Mouse (Mus musculus) layer of hippocampus, postnatal 25 days (tissue): Measurements from ENCODE around the gene Slc25a10. TPM values are rescaled to one million over a fixed set of nuclear protein-coding genes. Genes with fewer than 3 reads are reported as not detected.

Experiments
- DNase-seq, 2 experiments: peaks; one replicate each; pipeline ENCODE4 v3.0.0; 2022; ENCODE audit warnings: mixed read lengths in 2 of 2, low spot score in 1 of 2; ENCODE audit errors: extremely low spot score in 1 of 2
- total RNA-seq, 2 experiments: library from RNA; stranded (reverse); gene quantifications; 2 replicates each; pipeline ENCODE4 v1.2.3; 2021

Gene Slc25a10
- total RNA-seq, 2 experiments from 2014 or later, result 18.1 to 22.4 TPM

- no peak for DNase-seq
These were observed 43.5 kb downstream of the Slc25a10 start for GRCm38 (mm10) chr11:120535145-120535544.

- no peak for DNase-seq
These were observed 44.2 kb downstream of the Slc25a10 start for GRCm38 (mm10) chr11:120535804-120536203.

- no peak for DNase-seq
These were observed 46.8 kb downstream of the Slc25a10 start for GRCm38 (mm10) chr11:120538485-120538884.

- DNase-seq, result no peak
These were observed 47.3 kb downstream of the Slc25a10 start for GRCm38 (mm10) chr11:120538955-120539284.

GRCm38 (mm10) chr11:120539285-120540014, 47.8 kb downstream of the Slc25a10 start:
- no peak for DNase-seq

- no peak for DNase-seq
These were observed 50.3 kb downstream of the Slc25a10 start for GRCm38 (mm10) chr11:120541907-120542306.

- DNase-seq, result no peak
These were observed 50.7 kb downstream of the Slc25a10 start for GRCm38 (mm10) chr11:120542376-120542775.

GRCm38 (mm10) chr11:120545964-120546363, 54.3 kb downstream of the Slc25a10 start:
- DNase-seq, result no peak

- no peak for DNase-seq
These were observed 55.8 kb downstream of the Slc25a10 start for GRCm38 (mm10) chr11:120547469-120547868.

GRCm38 (mm10) chr11:120548214-120548613, 56.6 kb downstream of the Slc25a10 start:
- DNase-seq, result no peak

- DNase-seq, result no peak
These were observed 57.1 kb downstream of the Slc25a10 start for GRCm38 (mm10) chr11:120548786-120549167.

Other genes with a start within 250 kb of the Slc25a10 start
- 1,000 to 10,000 TPM; 1,451 to 1,562 TPM for gene Actg1, start 143.3 kb upstream of the Slc25a10 start, total RNA-seq
- under 1 TPM in 1 of 2 experiments, not detected in 1; 0.89 TPM for gene Fscn2, start 130.3 kb upstream of the Slc25a10 start, total RNA-seq
- 10 to 100 TPM; 16.2 to 17.1 TPM for gene Faap100, start 113.1 kb upstream of the Slc25a10 start, total RNA-seq
- gene Nploc4, start 54.1 kb upstream of the Slc25a10 start, total RNA-seq, result 10 to 100 TPM; 62.4 to 63.0 TPM
- gene Tspan10, start 49.2 kb upstream of the Slc25a10 start, total RNA-seq, result 1 to 10 TPM in 1 of 2 experiments, under 1 TPM in 1; 0.32 to 6.8 TPM
- gene Pde6g, start 38.3 kb upstream of the Slc25a10 start, total RNA-seq, result under 1 TPM; 0.56 to 0.59 TPM
- gene Oxld1, start 33.8 kb upstream of the Slc25a10 start, total RNA-seq, result 10 to 100 TPM; 15.5 to 16.2 TPM
- gene Ccdc137, start 33.7 kb upstream of the Slc25a10 start, total RNA-seq, result 10 to 100 TPM; 23.6 to 26.8 TPM
- gene Arl16, start 24.2 kb upstream of the Slc25a10 start, total RNA-seq, result 10 to 100 TPM; 50.8 to 53.8 TPM
- 10 to 100 TPM; 60.9 to 72.0 TPM for gene Mrpl12, start 7.2 kb upstream of the Slc25a10 start, total RNA-seq
- under 1 TPM; 0.15 to 0.19 TPM for gene Gcgr, start 38.9 kb downstream of the Slc25a10 start, total RNA-seq
- 10 to 100 TPM; 86.1 to 86.5 TPM for gene Mcrip1, start 57.9 kb downstream of the Slc25a10 start, total RNA-seq
- not detected for gene Ppp1r27, start 59.3 kb downstream of the Slc25a10 start, total RNA-seq
- 100 to 1,000 TPM; 127 to 136 TPM for gene P4hb, start 81.4 kb downstream of the Slc25a10 start, total RNA-seq
- 100 to 1,000 TPM; 306 to 324 TPM for gene Arhgdia, start 89.8 kb downstream of the Slc25a10 start, total RNA-seq
- 10 to 100 TPM; 61.7 to 67.4 TPM for gene Alyref, start 106.5 kb downstream of the Slc25a10 start, total RNA-seq
- gene Anapc11, start 106.6 kb downstream of the Slc25a10 start, total RNA-seq, result 100 to 1,000 TPM in 1 of 2 experiments, 10 to 100 TPM in 1; 87.2 to 109 TPM
- gene Npb, start 116.6 kb downstream of the Slc25a10 start, total RNA-seq, result 1 to 10 TPM; 2.1 to 2.9 TPM
- 100 to 1,000 TPM; 133 to 162 TPM for gene Pcyt2, start 126.1 kb downstream of the Slc25a10 start, total RNA-seq
- 10 to 100 TPM; 36.1 to 42.4 TPM for gene Sirt7, start 133.4 kb downstream of the Slc25a10 start, total RNA-seq
- gene Mafg, start 141.8 kb downstream of the Slc25a10 start, total RNA-seq, result 10 to 100 TPM; 68.9 to 83.2 TPM
- 1 to 10 TPM; 4.3 to 4.9 TPM for gene Pycr1, start 151.9 kb downstream of the Slc25a10 start, total RNA-seq
- 1 to 10 TPM; 2.5 to 3.5 TPM for gene Myadml2, start 156.3 kb downstream of the Slc25a10 start, total RNA-seq
- 1 to 10 TPM; 4.5 to 8.2 TPM for gene Notum, start 169.3 kb downstream of the Slc25a10 start, total RNA-seq
- 10 to 100 TPM; 50.0 to 55.7 TPM for gene Aspscr1, start 181.1 kb downstream of the Slc25a10 start, total RNA-seq
- 10 to 100 TPM; 20.1 to 21.9 TPM for gene Cenpx, start 221.9 kb downstream of the Slc25a10 start, total RNA-seq
- gene Lrrc45, start 222.1 kb downstream of the Slc25a10 start, total RNA-seq, result 10 to 100 TPM; 47.0 to 65.2 TPM
- 10 to 100 TPM; 33.7 to 46.8 TPM for gene Rac3, start 229.6 kb downstream of the Slc25a10 start, total RNA-seq
- gene Dcxr, start 235.4 kb downstream of the Slc25a10 start, total RNA-seq, result 10 to 100 TPM; 12.4 to 12.9 TPM
- 1 to 10 TPM; 1.5 to 1.6 TPM for gene Cbr2, start 240.3 kb downstream of the Slc25a10 start, total RNA-seq